In genomic region chr7:142571458-142572220, GRCm38 (mm10) we compare ENCODE assay signal across 10 mouse cellular contexts. TPM values are rescaled to one million over a fixed set of nuclear protein-coding genes. Genes with fewer than 3 reads are reported as not detected.
DNase-seq lines count a peak whose midpoint lies in the region; ATAC-seq and TF ChIP-seq lines count a peak whose summit lies in the region.
"Had no signal": no experiment of that assay in that cellular context is flagged by ENCODE, and none has a peak within 500 bp of the region (broad histone marks: within the 10 kb centered on the region; RNA-seq: fewer than 3 reads in every experiment).

No protein-coding gene starts in this region.

- 0 out of 2 replicates have a peak overlapping the region, but pooled peaks have one; percentile 16 for H3K9ac ChIP-seq in lung, embryonic 15.5 days
- no peak overlapping the region; the same call in 1 of the 2 replicates for H3K9ac ChIP-seq in intestine, postnatal 0 days (ENCODE audit: low read depth, low read length)
- H3K9ac ChIP-seq: midbrain, embryonic 12.5 days had no signal

- H3K27ac ChIP-seq in lung, embryonic 15.5 days, result peak overlapping the region; percentile 96
- H3K27ac ChIP-seq in intestine, postnatal 0 days (ENCODE audit: low read depth, low read length), result peak overlapping the region; percentile 46; the same call in 1 of the 2 replicates
- H3K27ac ChIP-seq: midbrain, embryonic 12.5 days had no signal

- H3K4me1 ChIP-seq in lung, embryonic 15.5 days, result peaks cover 79% of the 10 kb centered on the region
- peaks cover 36% of the 10 kb centered on the region for H3K4me1 ChIP-seq in intestine, postnatal 0 days (replicated peaks; ENCODE audit: control insufficient read depth, insufficient read depth, low read length)

- no peak overlapping the region for H3K4me3 ChIP-seq in lung, embryonic 15.5 days
- H3K4me3 ChIP-seq in intestine, postnatal 0 days (ENCODE audit: low read depth, low read length), result no peak overlapping the region
- H3K4me3 ChIP-seq: midbrain, embryonic 12.5 days had no signal

- TF ChIP-seq CTCF in intestine, postnatal 0 days (IDR thresholded peaks at IDR 0.05; ENCODE audit: low read depth), result no peak

- no peak for ATAC-seq in lung, embryonic 15.5 days (ENCODE audit: borderline replicate concordance, extremely low read depth, low FRiP score, low TSS enrichment)
- ATAC-seq in intestine, postnatal 0 days, result no peak

- no peak overlapping the region for H3K4me2 ChIP-seq in lung, embryonic 15.5 days
- no peak overlapping the region for H3K4me2 ChIP-seq in intestine, postnatal 0 days (replicated peaks; ENCODE audit: low read depth)
- H3K4me2 ChIP-seq: midbrain, embryonic 12.5 days had no signal

- WGBS in lung, embryonic 15.5 days, result 41% methylated on average over 16 of the region's 16 CpGs
- 40% methylated on average over 16 of the region's 16 CpGs for WGBS in intestine, postnatal 0 days

- H3K36me3 ChIP-seq in lung, embryonic 15.5 days, result no peaks in the 10 kb centered on the region
- H3K36me3 ChIP-seq in intestine, postnatal 0 days (ENCODE audit: control insufficient read depth, insufficient read depth), result no peaks in the 10 kb centered on the region
- no peaks in the 10 kb centered on the region for H3K36me3 ChIP-seq in splenic B cell, adult 2 months (ENCODE audit: control insufficient read depth, insufficient read depth, low read length, poor library complexity, severe bottlenecking)
- H3K36me3 ChIP-seq: midbrain, embryonic 12.5 days had no signal

- H3K9me3 ChIP-seq in lung, embryonic 15.5 days, result no peaks in the 10 kb centered on the region
- H3K9me3 ChIP-seq in intestine, postnatal 0 days (ENCODE audit: control insufficient read depth), result no peaks in the 10 kb centered on the region
- H3K9me3 ChIP-seq: midbrain, embryonic 12.5 days had no signal

- no peaks in the 10 kb centered on the region for H3K27me3 ChIP-seq in lung, embryonic 15.5 days
- no peaks in the 10 kb centered on the region for H3K27me3 ChIP-seq in intestine, postnatal 0 days (replicated peaks; ENCODE audit: control insufficient read depth, insufficient read depth, low read length)
- no peaks in the 10 kb centered on the region for H3K27me3 ChIP-seq in splenic B cell, adult 2 months (ENCODE audit: control insufficient read depth, insufficient read depth, low read length, poor library complexity, severe bottlenecking)

- DNase-seq in cerebellum, adult 8-10 months, result peak; percentile 7
- DNase-seq in cerebellum, postnatal 25 days, result no peak
- no peak for DNase-seq in lung, postnatal 25 days (ENCODE audit: low spot score)
- DNase-seq in splenic B cell, adult 2 months (ENCODE audit: low read depth, low spot score), result peak; percentile 5
- DNase-seq in retina, postnatal 1 day, result no peak
- no peak for DNase-seq in T-cell, adult 2 months (ENCODE audit: low spot score)
- DNase-seq: right cerebral cortex, postnatal 4 days had no signal

RNA-seq across cellular contexts. Expression of gene Mrpl23, which starts 39.2 kb away (rescaled TPM):
- polyA plus RNA-seq in lung, embryonic 15.5 days (2015; fragmentation: Nextera tagmentation; extraction: Ambion mirVana), result 22.8 and 28.3 TPM in 2 replicates
- 26.7 and 33.0 TPM in 2 replicates for polyA plus RNA-seq in intestine, postnatal 0 days (2015; fragmentation: Nextera tagmentation; extraction: Ambion mirVana)

Comparison
In these comparisons a context has a peak if more than half of its experiments do, and no peak if none do; other contexts are left out.
1. DNase-seq: peak in cerebellum, adult 8-10 months (single experiment) and splenic B cell, adult 2 months (single experiment); none in cerebellum, postnatal 25 days (0 of 2), lung, postnatal 25 days (single experiment), retina, postnatal 1 day (single experiment) and T-cell, adult 2 months (single experiment).